Mouse (Mus musculus) erythroid progenitor cell, adult 5-6 weeks (primary cell): ENCODE data around the gene Bank1. TPM values are rescaled to one million over a fixed set of nuclear protein-coding genes. Genes with fewer than 3 reads are reported as not detected.
"Not testable (repeated sequence)": the region's sequence is repeated elsewhere in the genome, so short reads cannot be mapped to it uniquely, and the experiment has no call there.

Experiments used
- ATAC-seq: replicated peaks from 2 replicates; pipeline ENCODE4 v1.8.0; 2016; ENCODE audit warnings: moderate number of reproducible peaks, mild to moderate bottlenecking, moderate TSS enrichment, inconsistent platforms; ENCODE audit not compliant: poor library complexity, low FRiP score, severe bottlenecking
- total RNA-seq, 2 experiments: library from RNA; stranded (forward) in 1 of 2; stranded (reverse) in 1 of 2; fragments of 150-400 nt in 1 of 2; fragments of 186-747, 209-891 nt in 1 of 2; gene quantifications; 2 replicates each; pipeline versions ENCODE4 v1.2.3 to v1.2.4; 2015 to 2017; ENCODE audit warnings: low replicate concordance in 2 of 2

Gene Bank1
- total RNA-seq (2015; ENCODE audit: low replicate concordance): 14.4 and 16.8 TPM in 2 replicates
- total RNA-seq (2017; ENCODE audit: low replicate concordance): 7.7 and 9.8 TPM in 2 replicates

DNA sequence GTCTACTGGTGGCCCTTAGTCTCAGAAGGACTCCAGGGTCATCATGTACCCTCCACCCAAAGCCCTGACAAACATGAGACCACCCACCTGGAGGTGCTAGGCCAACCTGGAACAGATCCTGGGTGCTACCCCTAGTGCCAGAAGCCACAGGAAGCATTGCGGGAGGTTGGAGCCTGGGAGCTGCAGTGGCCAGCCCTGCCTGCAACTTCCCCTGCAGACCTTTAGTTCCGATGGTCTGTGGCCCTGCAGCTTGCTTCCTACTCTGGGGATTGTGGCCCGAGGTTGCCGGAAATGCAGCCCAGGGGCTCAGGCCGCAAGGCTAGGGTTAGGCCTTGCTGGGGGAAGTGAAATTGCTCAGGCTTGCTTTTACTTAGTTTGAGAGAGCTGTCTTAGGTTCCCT lies at the start of gene Bank1:
Gene Bank1 (minus strand): TSS at position 284 of the 400 bp plus-strand sequence.
- no peak for ATAC-seq

DNA sequence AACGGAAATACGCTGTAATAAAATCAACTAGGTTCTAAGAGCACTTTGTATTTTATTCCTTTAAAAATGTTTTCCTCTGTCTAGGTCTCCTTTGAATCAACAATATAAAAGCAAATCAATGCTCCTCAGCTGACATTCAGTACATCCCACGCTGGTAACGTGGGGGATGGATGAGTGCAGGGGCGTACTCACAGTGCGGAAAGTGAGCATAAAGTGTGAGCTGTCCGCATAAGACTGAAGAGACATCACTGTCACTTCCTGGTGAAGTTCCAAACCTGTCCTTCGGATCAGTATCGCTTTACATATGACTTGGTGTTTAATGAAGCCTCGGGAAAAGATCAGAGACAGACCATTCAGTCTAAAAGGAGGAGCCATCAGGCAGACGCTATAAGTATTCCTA lies 44.0 kb upstream of the Bank1 start:
- no peak for ATAC-seq

DNA sequence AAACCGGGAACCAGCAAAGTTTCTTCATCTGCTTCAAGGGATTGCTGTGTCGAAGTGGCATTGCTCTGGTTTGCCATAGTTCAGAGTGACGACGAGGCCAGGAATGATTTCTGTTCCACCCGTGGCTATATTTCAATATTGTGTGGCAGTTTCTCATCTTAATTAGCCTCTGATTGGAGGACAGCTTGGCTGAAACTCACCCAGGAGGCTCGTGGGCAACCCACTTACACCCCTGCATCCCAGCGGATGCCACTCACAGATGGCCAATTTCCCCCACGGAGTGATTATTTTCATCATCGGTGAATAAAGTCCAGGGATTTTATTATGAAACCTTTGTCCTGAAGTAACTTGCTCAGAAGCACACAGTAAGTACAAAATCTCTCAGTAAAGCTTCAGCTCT lies 43.6 kb upstream of the Bank1 start:
- ATAC-seq: no peak

GRCm38 (mm10) chr3:136368505-136368999 lies 42.7 kb upstream of the Bank1 start:
- no peak for ATAC-seq

- ATAC-seq: no peak
Observed at GRCm38 (mm10) chr3:136349690-136350089, 23.8 kb upstream of the Bank1 start.

- ATAC-seq: no peak
Observed at GRCm38 (mm10) chr3:136348611-136349010, 22.7 kb upstream of the Bank1 start.

GRCm38 (mm10) chr3:136347277-136347676 lies 21.4 kb upstream of the Bank1 start:
- ATAC-seq: no peak

- ATAC-seq: no peak
Observed at GRCm38 (mm10) chr3:136341911-136342310, 16.0 kb upstream of the Bank1 start.

- no peak for ATAC-seq
Observed at GRCm38 (mm10) chr3:136339896-136340295, 14.0 kb upstream of the Bank1 start.

DNA sequence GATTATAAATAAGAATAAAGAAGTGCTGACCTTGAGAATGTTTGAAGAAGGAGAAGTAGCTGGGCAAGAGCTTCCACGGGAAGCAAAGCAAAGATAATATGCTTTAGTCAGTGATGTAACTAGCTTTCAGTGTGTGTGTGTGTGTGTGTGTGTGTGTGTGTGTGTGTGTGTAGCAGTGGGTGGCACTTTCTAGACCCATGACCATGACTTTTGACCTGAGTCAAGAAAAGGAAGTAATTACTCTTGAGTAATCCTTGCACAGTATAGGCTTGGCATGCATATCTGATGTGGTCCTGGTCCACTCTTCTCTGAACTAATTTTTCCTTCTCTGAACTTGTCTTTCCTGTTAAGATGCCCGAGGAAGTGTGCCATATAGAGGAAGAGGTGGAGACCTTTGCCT lies 5.3 kb upstream of the Bank1 start:
- ATAC-seq: no peak

GRCm38 (mm10) chr3:136330043-136330442 lies 4.2 kb upstream of the Bank1 start:
- no peak for ATAC-seq

DNA sequence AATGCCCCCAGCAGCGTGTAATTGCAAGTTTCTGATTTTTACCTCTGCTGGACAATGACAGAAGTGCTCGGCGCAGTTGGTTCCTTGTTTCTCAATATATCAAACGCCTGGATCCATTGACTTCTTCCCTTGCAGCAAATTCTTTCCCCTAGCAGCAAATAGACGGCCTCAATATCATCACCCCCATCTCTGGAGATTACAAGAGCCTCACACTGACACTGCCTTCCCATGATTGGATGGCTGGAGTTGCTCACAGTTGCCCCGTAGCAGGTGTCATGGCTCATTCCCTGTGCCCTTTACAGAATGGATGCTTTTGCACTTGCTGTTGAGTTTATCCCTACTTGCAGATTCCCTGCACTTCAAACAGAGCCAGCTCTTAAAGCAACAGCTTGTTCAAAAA lies 3.3 kb upstream of the Bank1 start:
- ATAC-seq: no peak

GRCm38 (mm10) chr3:136324716-136325115 lies 1.1 kb downstream of the Bank1 start:
- ATAC-seq: not testable (repeated sequence)

DNA sequence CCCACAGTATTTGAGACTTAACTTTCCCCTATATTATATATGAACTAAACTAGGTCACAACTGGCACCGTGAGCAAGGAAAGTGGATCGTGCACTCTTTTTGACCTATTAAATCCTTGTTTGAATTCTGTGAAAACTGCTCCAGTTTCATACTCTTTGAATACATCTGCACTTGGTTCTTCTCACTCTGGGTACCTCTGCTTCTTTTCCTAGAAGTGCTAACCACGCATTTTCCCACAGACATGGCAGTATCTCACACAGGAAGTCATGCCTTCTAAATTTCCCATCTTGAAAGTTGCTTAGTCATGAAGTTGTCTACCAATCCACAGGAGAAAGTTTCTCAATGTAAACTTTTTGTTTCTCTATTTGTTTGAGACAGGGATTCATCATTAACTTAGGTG lies 3.9 kb downstream of the Bank1 start:
- no peak for ATAC-seq

GRCm38 (mm10) chr3:136308487-136308886 lies 17.4 kb downstream of the Bank1 start:
- ATAC-seq: no peak

- no peak for ATAC-seq
Observed at GRCm38 (mm10) chr3:136306564-136307158, 19.2 kb downstream of the Bank1 start.

- ATAC-seq: no peak
Observed at GRCm38 (mm10) chr3:136302541-136302940, 23.3 kb downstream of the Bank1 start.

- ATAC-seq: not testable (repeated sequence)
Observed at GRCm38 (mm10) chr3:136300810-136301209, 25.1 kb downstream of the Bank1 start.

- no peak for ATAC-seq
Observed at GRCm38 (mm10) chr3:136297355-136297754, 28.5 kb downstream of the Bank1 start.

DNA sequence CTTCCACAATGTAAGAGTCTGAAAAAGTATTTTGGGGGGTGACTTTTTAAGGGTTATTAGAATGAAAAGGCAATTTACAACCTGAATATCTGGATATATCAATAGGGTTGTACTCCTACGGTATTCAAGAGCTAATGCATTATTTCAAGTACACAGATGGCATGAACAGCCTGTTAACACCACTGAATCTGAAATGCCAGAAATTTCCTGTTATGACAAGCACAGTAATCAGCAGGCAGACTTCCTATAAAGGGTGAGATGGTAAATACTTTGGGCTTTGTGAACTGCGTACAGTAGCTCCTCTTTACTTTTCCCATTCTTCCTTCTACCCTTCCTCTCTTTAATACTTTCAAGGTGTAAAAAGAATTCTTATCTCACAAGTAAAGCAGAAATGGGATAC lies 30.6 kb downstream of the Bank1 start:
- ATAC-seq: no peak

GRCm38 (mm10) chr3:136287883-136288282 lies 38.0 kb downstream of the Bank1 start:
- no peak for ATAC-seq
